8 mouse cellular contexts compared by ENCODE assay signal in the genomic region with DNA sequence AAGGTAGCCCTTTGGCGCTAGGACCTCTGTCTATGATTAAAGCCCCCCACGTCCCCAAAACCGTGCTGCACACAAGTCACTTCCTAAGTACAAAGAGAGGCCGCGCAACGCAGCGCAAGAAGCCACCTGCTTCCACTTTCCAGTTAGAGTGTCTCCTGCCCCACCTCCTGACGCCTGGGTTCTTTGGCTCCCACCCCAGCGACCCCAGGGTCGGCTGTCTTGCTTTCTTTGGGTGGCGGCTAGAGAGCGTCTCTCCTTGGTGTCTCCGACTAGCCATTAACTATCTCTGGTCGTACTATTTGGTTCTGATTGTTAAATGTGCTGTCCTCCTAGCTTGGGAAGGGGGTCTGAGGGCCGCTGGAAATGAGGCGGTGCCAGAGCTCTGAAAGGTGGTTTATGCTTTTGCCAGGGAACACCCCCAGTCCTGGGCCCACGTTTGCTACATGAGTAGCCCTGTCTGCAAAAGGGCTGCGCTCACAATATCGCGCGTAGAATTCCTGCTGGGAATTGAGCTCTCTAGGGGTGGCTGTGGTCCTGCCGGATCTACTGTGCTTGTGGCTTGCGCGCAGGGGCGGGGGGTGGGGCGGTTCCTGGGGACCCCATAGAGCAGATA. TPM values are rescaled to one million over a fixed set of nuclear protein-coding genes. Genes with fewer than 3 reads are reported as not detected.
DNase-seq lines count a peak whose midpoint lies in the region; ATAC-seq lines count a peak whose summit lies in the region.

No protein-coding gene starts in this region.

- peak; percentile 42 for DNase-seq in cerebellum, adult 11 months
- peak; percentile 17 for DNase-seq in ES-CJ7 (ENCODE audit: low read depth, low spot score)
- DNase-seq in ovary, postnatal 14 days (ENCODE audit: low spot score), result no peak
- DNase-seq in kidney, adult 8-10 months, result no peak

- peak overlapping the region; percentile 53 for H3K4me3 ChIP-seq in embryonic facial prominence, embryonic 15.5 days (replicated peaks)
- H3K4me3 ChIP-seq in liver, embryonic 12.5 days, result 0 out of 2 replicates have a peak overlapping the region, but pooled peaks have one; percentile 40

- H3K4me2 ChIP-seq in embryonic facial prominence, embryonic 15.5 days (replicated peaks), result peak overlapping the region; percentile 98
- peak overlapping the region; percentile 64 for H3K4me2 ChIP-seq in liver, embryonic 12.5 days

- H3K27me3 ChIP-seq in embryonic facial prominence, embryonic 15.5 days, result peaks cover 80% of the 10 kb centered on the region
- H3K27me3 ChIP-seq in liver, embryonic 12.5 days (replicated peaks), result peaks cover 91% of the 10 kb centered on the region

- H3K4me1 ChIP-seq in embryonic facial prominence, embryonic 15.5 days, result peaks cover 27% of the 10 kb centered on the region
- H3K4me1 ChIP-seq in liver, embryonic 12.5 days, result 0 out of 2 replicates have a peak, but pooled peaks cover 12% of the 10 kb centered on the region

- no peaks in the 10 kb centered on the region for H3K9me3 ChIP-seq in embryonic facial prominence, embryonic 15.5 days (replicated peaks)
- H3K9me3 ChIP-seq in liver, embryonic 12.5 days (replicated peaks), result no peaks in the 10 kb centered on the region

- no peak overlapping the region for H3K9ac ChIP-seq in embryonic facial prominence, embryonic 15.5 days
- no peak overlapping the region for H3K9ac ChIP-seq in liver, embryonic 12.5 days

- 2% methylated on average over 26 of the region's 26 CpGs for WGBS in embryonic facial prominence, embryonic 15.5 days
- WGBS in liver, embryonic 12.5 days (ENCODE audit: insufficient replicate concordance), result 5% methylated on average over 26 of the region's 26 CpGs

- ATAC-seq in cerebellum, adult (ENCODE audit: insufficient number of reproducible peaks, low FRiP score, low TSS enrichment), result no peak
- ATAC-seq in embryonic facial prominence, embryonic 15.5 days (ENCODE audit: insufficient number of reproducible peaks, low FRiP score, low TSS enrichment, low read depth), result no peak
- ATAC-seq in liver, embryonic 12.5 days, result no peak
- no peak for ATAC-seq in inflammation-experienced regulatory T-cells, adult 6 months

- no peaks in the 10 kb centered on the region for H3K36me3 ChIP-seq in embryonic facial prominence, embryonic 15.5 days
- H3K36me3 ChIP-seq in liver, embryonic 12.5 days, result no peaks in the 10 kb centered on the region

- H3K27ac ChIP-seq in embryonic facial prominence, embryonic 15.5 days (replicated peaks), result no peak overlapping the region
- H3K27ac ChIP-seq in liver, embryonic 12.5 days, result no peak overlapping the region

RNA-seq across cellular contexts. Expression of a gene that starts 0.9 kb away (rescaled TPM):
- polyA plus RNA-seq in embryonic facial prominence, embryonic 15.5 days (2015; fragmentation: Nextera tagmentation; extraction: Ambion mirVana), result 0.66 and 1.1 TPM in 2 replicates
- 0.04 TPM in 1 of 2 replicates, not detected in the other for polyA plus RNA-seq in liver, embryonic 12.5 days (2016; fragmentation: Nextera tagmentation; extraction: Ambion mirVana)
- not detected for polyA plus RNA-seq in inflammation-experienced regulatory T-cells, adult 6 months (2017; shearing (Covaris generic))

Comparison
In these comparisons a context has a peak if more than half of its experiments do, and no peak if none do; other contexts are left out.
1. DNase-seq: peak in cerebellum, adult 11 months (single experiment) and ES-CJ7 (single experiment); none in ovary, postnatal 14 days (single experiment) and kidney, adult 8-10 months (0 of 2).